Mouse (Mus musculus) c-Kit-negative CD71-positive TER-119-positive erythroid progenitor cells, embryonic 14.5 days (primary cell): ENCODE results near the gene Bud23.
"Not testable (repeated sequence)": the region's sequence is repeated elsewhere in the genome, so short reads cannot be mapped to it uniquely, and the experiment has no call there.

Source experiments
- DNase-seq: peaks from one replicate; pipeline ENCODE4 v3.0.0-alpha.2; 2013; ENCODE audit warnings: low read depth, low spot score

Gene Bud23

GRCm38 (mm10) chr5:135064909-135065446, at the start of gene Bud23:
TSS of gene Bud23 (minus strand) at chr5:135064959.
- DNase-seq, result not testable (repeated sequence)

GRCm38 (mm10) chr5:135113782-135114181, 49.0 kb upstream of the Bud23 start:
- no peak for DNase-seq

DNA sequence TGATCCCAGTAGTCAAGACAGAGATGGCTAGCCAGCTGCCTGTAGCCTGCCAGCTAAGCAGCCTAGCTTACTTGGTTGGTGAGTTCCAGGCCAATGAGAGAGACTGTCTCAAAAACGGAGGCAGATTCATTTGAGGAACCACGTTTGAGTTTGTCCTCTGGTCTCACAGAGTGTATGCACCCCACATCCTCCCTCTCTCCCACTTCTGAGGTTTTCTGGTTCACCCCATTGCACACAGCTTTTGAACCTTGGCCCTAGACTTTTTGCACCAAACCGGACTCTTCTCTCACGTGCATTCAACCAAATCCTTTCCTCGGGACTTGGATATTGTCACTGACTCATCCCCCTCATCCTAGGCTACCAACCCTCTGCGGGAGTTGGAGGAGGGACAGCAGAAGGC, 45.2 kb upstream of the Bud23 start:
- no peak for DNase-seq

GRCm38 (mm10) chr5:135109426-135109825, 44.7 kb upstream of the Bud23 start:
- DNase-seq, result no peak

GRCm38 (mm10) chr5:135109017-135109416, 44.3 kb upstream of the Bud23 start:
- no peak for DNase-seq

DNA sequence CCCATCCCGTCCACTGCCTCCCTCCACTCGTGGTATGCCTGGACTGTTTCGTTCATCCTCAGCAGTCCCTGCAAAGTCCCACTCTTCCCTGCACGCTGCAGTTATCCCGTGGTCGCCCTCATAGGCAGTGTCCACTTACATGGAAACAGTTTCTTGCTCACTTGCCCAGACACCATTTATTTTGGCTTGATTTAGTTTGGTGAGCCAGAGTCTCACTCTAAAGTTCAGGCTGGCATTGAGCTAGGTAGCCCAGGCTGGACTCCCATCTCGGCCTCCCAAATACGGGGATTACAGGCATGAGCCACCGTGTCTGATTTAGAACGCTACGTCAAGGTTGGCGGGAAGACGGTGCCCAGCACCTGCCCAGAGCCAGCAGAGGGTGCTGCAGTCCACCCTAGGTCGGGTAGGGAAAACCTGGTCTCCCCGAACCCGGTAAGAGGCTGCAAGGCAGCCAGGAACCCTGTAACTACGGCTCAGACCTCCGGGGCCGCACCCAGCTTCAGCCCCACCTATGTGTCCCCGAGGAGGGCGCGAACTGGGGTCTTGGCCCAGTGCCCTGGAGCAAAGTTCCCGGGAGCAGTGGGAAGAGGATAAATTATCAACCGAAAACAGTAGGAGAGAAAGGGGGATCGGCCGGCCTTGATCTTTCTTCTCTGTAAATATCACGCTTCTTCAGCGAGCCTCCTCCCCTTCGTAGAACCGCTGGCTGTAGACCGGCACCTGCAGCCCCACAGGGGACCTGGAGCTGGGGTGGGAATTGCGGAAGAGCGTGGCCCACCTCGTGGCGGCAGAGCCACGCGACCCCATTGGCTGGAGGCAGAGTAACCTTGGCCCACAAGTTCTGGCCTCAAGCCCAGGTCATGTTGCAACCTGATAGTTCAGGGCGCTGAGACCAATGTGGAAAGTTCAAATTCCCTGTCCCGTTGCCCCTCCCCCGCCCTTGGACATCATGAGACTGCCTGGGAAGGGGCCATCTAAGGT, 43.1 kb upstream of the Bud23 start:
- DNase-seq, result no peak

DNA sequence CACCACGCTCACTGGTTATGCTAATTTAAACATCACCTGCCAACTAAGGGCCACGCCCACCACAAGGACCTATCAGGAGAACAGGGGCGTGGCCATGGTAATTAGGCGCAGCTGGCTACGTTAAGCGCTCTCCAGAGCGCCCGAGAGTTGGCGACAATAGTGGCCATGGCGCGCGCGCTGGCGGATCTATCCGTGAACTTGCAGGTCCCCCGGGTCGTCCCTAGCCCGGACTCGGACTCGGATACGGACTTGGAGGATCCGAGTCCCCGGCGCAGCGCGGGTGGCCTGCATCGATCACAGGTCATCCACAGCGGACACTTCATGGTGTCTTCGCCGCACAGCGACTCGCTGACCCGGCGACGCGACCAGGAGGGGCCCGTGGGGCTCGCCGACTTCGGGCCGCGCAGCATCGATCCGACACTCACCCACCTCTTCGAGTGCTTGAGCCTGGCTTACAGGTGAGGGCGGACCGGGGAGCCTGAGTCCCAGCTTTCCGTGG, 42.0 kb upstream of the Bud23 start:
- peak; percentile 24 for DNase-seq

GRCm38 (mm10) chr5:135103999-135104660, 39.4 kb upstream of the Bud23 start:
- DNase-seq, result no peak

- DNase-seq, result no peak
These were observed 36.2 kb upstream of the Bud23 start for GRCm38 (mm10) chr5:135100981-135101380.

DNA sequence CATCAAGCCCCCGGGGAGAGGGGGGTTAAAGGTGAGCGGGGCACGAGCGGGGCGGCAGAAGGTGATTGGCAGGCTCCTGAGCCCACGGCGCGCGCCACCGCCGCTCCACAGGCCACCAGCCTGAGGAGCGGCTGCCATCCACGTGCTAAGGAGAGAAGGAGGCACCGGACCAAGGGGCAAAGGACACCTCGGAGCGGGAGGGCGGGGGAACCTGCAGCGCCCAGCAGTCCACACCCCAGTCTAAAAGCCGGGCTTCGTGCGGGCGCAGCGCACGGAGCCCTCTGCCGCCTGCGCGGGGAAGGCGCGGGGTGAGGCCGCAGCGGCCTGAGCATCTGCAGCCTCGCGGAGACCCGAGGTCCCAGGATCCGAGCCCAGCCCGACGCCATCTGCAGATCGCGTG, 24.9 kb upstream of the Bud23 start, which contains the start of gene Mlxipl:
TSS of gene Mlxipl (plus strand) at position 238 of the 400 bp plus-strand sequence.
- DNase-seq, result no peak

DNA sequence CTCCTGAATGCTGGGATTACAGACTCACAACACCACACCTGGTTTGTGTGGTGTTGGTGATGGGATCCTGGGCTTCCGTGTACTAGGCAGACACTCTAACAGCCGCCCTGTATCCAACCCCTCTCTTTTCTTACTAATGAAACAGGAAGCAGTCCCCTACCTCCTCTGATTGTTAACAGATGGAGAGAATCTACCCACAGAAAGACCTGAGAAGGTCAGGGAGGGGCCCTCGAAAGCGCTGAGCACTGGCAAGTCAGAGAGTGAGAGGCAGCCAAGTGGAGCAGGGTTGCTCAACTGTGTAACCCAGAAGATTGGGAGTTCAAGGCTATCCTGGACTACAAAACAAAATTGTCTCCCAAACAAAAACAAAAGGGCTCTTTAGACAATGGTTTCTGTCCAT, 22.1 kb upstream of the Bud23 start:
- no peak for DNase-seq

DNA sequence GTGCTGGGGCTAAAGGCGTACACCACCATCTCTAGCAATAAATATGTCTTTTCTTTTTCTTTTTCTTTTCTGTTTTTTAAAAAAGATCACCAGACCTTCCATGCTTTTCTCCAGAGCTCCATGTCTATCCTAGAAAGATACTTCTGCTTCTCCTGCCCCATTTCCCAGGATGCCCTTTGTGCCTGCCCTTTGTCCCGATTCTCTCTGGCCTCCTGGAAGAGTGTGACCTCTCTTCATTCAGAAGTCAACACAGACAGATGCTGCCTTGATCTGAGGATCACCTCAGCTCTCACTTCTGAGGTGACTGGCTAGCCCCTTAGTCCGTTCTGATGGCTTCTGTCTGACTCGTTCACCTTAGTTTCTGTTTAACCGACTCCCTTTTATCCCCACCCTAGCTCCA, 15.8 kb upstream of the Bud23 start:
- no peak for DNase-seq

DNA sequence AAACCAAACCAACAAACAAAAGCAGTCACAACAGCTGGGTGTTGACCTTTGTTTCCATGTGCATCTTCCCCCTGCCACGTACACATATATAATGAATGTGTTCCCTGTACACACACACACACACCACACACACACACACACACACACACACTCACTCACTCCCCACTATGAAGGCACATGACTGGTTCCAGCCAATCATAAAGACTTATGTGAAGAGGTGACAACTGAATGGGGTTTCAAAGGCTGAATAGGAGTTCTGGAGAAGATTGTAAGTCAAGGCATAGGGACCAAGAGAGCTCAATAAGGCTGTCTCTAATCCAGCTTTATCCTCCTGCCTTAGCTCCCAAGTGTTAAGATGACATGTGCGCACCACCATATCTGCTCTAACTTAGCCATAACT, 14.8 kb upstream of the Bud23 start:
- DNase-seq, result no peak

GRCm38 (mm10) chr5:135078482-135078810, 13.7 kb upstream of the Bud23 start:
- DNase-seq, result no peak

GRCm38 (mm10) chr5:135077564-135078481, 13.1 kb upstream of the Bud23 start, which contains the start of gene Vps37d:
TSS of gene Vps37d (minus strand) at chr5:135078266.
- peak; percentile 72 for DNase-seq

DNA sequence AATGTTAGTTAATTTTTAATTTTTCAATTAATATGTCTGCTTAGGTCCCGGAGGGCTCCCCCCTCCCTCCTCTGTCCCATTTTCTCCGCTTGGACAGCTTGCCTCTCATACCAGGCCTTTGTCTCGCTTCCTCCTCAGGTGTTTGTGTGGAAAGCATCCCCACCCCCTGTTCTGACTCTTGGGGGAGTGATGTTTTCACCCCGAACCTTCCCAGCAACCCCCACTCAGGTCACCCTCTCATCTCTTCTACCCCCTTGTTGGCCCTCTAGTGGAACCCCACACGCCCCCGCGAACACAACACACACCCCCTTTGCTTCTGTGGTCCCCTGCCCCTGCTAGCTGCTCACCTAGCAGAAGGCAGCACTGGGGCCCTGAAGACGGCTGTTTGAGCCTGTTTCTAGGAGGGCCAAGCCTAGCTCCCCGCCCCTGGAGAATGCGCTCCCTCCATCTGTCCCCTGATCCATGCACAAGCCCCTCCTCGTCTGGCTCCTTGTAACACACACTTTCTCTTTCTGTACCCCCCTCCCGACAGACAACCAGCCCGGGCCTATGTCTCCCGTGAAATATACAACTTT, 12.3 kb upstream of the Bud23 start:
- no peak for DNase-seq

GRCm38 (mm10) chr5:135076368-135076767, 11.6 kb upstream of the Bud23 start:
- no peak for DNase-seq

GRCm38 (mm10) chr5:135075655-135076054, 10.9 kb upstream of the Bud23 start:
- DNase-seq, result no peak

DNA sequence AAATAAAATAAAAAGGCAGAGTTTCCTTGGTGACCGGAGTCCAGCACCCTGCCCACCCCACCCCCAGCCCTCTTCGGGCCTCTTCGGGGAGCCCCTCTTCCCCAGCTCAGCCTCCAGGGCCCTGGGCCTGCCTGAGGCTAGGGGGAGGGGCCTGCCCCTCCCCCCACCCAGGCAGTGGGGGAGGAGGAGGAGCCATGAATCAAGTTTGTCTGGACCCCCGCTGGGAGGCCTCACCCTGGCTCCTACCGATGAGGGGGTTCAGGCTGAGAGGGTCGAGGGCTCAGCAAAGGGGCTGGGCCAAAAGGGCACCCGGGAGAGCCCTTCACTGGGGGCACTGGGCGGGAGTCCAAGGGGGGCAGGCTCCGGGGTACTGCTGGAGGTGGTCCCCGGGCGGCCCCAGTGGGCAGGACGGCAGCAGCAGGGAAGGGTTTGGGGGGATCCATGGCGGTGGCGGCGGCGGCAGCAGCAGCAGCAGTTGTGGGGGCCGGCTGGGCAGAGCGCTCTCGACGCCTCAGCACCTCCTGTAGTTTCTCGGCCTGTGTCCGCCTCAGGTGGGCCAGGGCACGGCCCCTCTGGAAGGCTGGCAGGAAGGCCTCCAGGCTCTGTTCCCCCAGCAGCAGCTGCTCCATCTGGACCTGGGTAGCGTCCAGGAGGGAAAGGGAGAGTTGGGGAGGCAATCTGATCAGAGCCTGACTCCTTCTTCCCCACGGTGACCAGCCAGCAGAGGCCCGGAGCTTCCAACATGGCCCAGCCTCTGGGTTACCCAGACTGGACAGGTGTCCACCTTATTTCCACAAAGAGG, 8.8 kb upstream of the Bud23 start:
- DNase-seq, result no peak

- no peak for DNase-seq
These were observed 8.0 kb upstream of the Bud23 start for GRCm38 (mm10) chr5:135072720-135073119.
